Mouse (Mus musculus) retina, postnatal 7 days (tissue): ENCODE results near the gene Adcy1.

Source experiments
- DNase-seq: peaks from one replicate; pipeline ENCODE4 v3.0.0-alpha.2; 2012; ENCODE audit warnings: low read depth, low spot score

The Adcy1 gene

DNA sequence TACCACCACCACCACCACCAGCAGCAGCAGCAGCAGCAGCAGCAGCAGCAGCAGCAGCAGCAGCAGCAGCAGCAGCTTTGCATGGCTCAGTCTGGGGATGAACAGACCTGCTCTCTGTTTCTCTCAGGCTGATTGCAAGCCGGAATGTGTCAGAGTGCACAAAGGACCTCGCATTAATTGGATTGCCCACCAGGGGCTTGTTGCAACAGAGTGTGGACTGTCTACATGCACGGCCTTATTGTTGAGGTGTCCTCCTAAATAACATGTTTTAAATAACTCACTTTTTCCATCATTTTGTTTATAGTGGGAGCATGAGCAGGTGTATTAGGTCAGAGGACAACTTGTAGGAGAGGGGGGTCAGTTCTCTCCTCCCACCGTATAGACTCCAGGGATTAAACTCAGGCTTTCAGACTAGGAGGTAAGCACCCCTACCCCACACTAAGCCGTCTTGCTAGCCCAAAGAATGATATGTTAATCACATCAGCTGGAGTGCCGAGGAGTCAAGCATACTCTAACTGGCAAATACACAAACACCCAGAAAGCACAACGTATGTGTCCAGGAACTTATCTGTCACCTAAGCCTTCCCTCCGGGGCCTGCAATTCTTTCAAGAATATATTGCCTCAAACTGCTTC, 119.2 kb downstream of the Adcy1 start:
- no peak for DNase-seq

GRCm38 (mm10) chr11:7184420-7184819, 121.1 kb downstream of the Adcy1 start:
- no peak for DNase-seq

DNA sequence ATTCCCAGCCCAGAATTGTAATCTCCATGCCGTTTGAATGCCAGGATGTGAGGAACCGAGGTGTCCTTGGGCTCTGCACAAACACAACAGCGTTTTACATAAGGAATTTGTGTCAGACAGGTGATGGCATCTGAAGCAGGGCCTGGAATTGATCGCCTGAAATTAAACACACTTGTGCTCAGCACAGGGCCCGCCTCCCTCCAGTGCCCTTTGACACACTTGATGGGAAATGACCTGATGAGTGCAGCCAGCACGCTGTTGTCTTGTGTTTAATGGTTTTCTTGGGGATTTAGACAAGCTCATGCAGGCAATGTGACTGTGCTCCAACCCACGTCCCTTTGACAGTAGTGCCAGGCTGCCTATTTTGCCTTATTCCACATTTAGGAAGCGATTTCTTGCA, 124.2 kb downstream of the Adcy1 start:
- DNase-seq, result no peak

DNA sequence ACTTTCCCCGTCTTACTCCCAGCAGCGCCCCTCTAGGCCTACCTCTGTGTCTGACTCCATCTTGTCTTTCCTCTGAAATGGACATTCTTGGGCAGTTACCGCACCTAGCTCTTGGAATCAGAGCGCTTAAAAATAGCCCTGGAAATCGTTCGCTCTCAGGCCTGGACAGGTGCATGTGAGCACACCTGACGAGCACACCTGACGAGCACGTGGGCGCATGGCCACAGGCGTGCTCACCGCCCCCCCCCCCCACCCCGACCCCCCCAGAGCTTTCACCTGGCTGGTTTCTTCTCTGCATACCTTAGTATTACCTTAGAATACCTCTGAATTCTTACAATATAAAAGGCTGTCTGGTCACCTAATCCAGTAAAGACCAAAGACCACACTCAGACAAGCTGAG, 125.2 kb downstream of the Adcy1 start, which contains the start of gene Gm11985:
Gene Gm11985, minus strand, starts transcription at position 101 of the 400 bp plus-strand sequence.
- no peak for DNase-seq

GRCm38 (mm10) chr11:7192710-7193109, 129.4 kb downstream of the Adcy1 start:
- no peak for DNase-seq

- no peak for DNase-seq
Measured at GRCm38 (mm10) chr11:7193134-7193533, 129.8 kb downstream of the Adcy1 start.

DNA sequence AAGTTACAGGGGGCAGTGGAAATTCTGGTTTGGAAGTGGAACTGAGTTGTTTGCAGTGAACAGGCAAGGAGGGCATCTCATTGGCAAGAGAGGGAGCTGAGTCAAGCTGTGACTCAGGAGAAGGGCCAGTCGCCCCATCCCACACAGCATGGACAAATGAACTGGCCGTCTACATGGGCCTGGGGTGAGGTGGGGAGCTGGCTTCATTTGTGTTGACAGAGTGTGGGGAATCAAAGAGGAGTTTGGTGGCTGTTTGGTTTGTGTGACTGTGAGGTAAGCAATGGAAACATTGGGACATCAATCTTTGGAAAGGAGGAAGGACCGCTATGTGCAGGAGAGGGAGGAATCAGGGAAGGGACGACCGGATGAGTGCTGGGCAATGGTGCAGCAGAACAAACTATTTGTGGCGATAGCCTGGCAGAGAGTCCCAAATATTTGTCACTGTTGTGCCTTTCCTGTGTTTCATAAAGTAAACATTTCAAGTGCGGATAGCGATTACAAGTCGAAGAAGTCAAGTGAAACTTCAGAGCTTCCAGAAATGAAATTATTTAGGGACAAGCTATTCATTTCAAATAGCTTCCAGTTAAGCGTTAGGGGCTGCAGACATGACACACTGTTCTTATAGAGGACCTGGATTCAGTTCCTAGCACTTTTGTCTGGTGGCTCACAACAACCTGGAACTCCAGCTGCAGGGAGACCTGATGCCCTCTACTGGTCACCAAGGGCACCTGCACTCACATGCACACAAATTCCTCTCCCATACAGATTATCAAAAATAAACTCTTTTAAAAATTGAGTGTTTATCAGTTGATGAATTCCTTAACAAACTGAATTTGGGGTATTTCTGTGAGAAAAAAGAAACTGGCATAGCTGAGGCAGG, 131.4 kb downstream of the Adcy1 start:
- DNase-seq, result no peak

DNA sequence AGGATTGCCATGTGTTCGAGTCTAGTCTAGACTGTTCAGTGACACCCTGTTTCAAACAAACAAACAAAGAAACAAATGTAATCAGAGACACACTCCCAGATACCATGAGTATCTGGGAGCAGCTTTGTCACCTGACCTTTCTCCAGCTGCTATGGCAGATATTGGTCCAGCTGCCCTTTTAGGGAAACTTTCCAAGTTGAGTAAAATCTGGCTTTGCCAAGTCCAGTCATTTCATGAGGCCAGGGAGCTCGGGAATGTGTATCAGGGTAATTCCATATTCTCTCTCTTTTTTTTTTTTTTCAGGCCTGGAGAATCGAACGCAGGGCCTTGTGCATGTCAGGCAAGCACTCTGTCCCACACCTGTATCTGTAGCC, 132.0 kb downstream of the Adcy1 start:
- DNase-seq, result no peak

DNA sequence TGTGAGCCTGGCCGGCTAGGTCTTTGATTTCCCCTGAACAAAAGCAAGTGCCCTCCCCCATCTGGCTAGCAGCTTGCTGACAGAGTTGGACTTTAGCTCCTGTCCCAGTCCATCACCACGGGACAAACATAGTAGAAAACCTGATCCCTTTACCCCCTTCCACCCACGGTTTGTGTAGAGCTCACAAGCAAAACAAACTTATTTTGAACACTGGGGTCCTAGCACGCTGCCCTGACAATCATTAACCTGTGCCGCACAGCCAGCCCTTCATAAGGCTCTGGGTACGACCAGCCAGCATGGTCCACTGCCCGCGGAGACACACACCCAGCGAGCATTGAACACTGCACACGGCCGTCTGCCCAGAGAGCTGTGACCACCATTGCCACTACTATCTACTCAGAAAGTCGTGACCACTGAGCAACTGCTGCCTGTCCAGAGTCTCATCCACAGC, 134.2 kb downstream of the Adcy1 start, which contains the start of gene Igfbp1:
Gene Igfbp1, plus strand, starts transcription at position 292 of the 451 bp plus-strand sequence.
- DNase-seq, result no peak

DNA sequence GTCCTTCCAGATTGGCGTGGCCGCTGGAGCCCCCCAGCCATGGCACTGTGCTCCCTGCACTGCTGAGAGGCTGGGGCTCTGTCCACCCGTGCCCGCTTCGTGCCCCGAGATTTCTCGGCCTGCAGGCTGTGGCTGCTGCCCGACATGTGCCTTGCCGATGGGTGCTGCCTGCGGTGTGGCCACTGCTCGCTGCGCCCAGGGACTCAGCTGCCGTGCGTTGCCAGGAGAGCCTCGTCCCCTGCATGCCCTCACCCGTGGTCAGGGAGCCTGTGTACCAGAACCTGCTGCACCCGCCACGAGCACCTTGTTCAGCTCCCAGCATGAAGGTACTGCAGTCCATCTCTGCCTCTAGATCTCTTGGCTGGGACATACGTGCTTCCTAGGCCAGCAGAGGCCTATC, 134.7 kb downstream of the Adcy1 start:
- no peak for DNase-seq

GRCm38 (mm10) chr11:7198481-7199256, 135.4 kb downstream of the Adcy1 start:
- DNase-seq, result no peak

DNA sequence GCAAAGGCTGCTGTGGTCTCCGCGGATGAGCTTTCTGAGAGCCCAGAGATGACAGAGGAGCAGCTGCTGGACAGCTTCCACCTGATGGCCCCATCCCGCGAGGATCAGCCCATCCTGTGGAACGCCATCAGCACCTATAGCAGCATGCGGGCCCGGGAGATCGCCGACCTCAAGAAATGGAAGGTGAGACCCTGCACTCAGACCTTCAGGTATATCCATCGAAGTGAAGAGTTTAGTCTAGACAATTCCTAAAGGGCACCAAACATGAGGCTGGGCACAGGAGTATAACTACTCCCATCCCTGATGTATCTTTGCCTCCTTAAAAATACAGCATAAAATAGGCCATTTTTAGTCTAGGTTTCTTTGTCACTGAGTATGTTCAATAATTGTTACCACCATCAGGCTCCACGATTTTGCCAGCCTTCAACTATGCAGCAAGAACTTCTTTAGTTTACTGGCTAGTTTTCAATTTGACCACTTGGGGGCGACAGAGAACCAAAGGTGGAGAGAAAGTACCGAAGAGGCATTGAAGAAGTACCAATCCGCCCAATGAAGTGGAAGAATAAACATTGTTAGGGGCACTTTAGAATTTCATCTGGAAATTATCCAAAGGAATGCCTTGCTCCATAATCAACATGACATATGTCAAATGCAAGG, 136.6 kb downstream of the Adcy1 start:
- DNase-seq, result peak; percentile 56

GRCm38 (mm10) chr11:7200393-7200783, 137.1 kb downstream of the Adcy1 start:
- DNase-seq, result no peak

- DNase-seq, result no peak
Measured at GRCm38 (mm10) chr11:7202206-7202605, 138.9 kb downstream of the Adcy1 start.

DNA sequence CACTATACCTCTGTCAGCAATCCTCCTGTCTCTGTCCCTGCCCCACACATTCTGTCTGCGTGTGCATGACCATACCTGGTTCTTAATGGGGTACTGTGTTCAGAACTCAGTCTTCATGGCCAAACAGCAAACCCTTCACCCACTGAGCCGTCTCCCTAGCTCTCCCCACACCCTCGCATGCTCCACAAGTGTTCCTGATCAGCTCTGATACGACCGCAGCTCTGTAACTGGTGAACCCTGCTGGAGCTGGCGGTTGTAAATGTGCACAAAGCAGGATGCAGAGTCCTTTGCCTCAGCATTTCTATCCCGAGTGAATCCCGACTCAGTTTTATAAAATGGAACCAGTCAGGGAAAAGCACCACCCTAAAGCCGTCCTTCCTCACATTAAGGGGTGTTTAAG, 140.6 kb downstream of the Adcy1 start:
- no peak for DNase-seq

DNA sequence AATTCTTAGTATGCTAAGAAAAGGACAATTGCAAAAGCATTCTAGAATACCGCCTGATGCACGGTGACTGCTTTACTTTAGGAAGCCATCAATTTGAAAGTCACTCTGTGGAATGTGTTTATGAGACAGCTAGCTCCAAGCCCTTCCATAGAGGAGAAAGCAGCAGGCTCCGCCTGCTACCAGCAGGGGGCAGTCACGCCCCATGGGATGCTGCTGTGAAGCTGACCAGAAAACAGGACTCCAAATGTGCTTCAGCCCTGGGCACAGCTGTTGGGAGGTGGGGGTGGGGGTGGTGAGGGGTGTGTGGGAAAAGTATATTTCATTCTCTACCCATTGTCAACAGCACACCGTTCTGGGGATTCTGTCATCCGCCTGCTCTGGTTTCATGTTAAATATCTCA, 147.1 kb downstream of the Adcy1 start:
- peak; percentile 58 for DNase-seq

GRCm38 (mm10) chr11:7211211-7211610, 147.9 kb downstream of the Adcy1 start:
- no peak for DNase-seq

DNA sequence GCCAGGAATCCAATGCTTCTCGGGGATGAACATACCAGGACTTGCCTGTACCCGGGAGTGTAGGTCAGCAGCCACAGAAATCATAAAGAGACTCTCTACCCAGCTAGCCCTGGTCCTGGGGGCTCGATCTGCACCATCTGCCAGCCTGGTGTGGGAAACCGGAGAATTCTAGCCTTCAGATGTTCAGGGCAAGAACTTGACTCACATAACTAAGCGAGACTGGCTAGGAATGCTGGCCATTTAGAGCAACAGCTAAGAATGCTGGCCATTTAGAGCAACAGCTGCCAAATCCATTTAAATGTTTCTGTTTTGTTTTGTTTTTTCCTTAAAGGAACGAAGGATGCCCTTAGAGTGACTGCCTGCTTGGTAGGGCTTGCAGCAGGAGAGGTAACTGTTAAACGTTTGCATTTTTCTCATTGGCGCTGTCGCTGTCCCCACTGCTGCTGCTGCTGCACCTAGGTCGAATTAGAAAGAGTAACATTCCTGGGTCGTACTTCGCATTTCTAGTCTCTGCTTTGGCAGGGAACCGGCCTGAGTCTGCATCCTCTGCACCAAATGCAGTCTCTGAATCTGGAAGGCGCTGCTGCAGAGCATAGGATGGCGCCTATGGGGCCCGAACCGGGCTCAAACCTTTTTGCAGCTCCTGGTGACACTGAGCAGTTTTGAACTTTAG, 149.0 kb downstream of the Adcy1 start:
- DNase-seq, result no peak

- DNase-seq, result no peak
Measured at GRCm38 (mm10) chr11:7213161-7213500, 149.8 kb downstream of the Adcy1 start.

- peak; percentile 43 for DNase-seq
Measured at GRCm38 (mm10) chr11:7213501-7214341, 150.4 kb downstream of the Adcy1 start, which contains the start of gene Igfbp3. Igfbp3 (minus strand) TSS chr11:7213923.
